Mouse (Mus musculus) forebrain, postnatal 0 days (tissue): ENCODE data around the gene Il10ra. TPM values are rescaled to one million over a fixed set of nuclear protein-coding genes. Genes with fewer than 3 reads are reported as not detected.

ENCODE experiments used
- ATAC-seq: fragments of 200-750 bp; cut with Nextera tagmentation; 2 replicates; pipeline ENCODE4 v1.8.0; 2017; ENCODE audit warnings: mild to moderate bottlenecking, moderate library complexity
- DNase-seq: peaks from one replicate; pipeline ENCODE4 v3.0.0-alpha.2; 2015
- H3K27ac ChIP-seq: fragments of 300-500 bp; sonication (generic); 2 replicates; pipeline ENCODE4 v1.5.1; 2014; ENCODE audit warnings: low read depth, mild to moderate bottlenecking, antibody characterized with exemption, low read length, moderate library complexity, mixed read lengths
- H3K27me3 ChIP-seq: fragments of 300-500 bp; sonication (generic); 2 replicates; pipeline ENCODE4 v1.6.1; 2014; ENCODE audit warnings: mild to moderate bottlenecking, low read length, mixed read lengths; ENCODE audit not compliant: insufficient read depth
- H3K36me3 ChIP-seq: fragments of 300-500 bp; sonication (generic); 2 replicates; pipeline ENCODE4 v1.6.1; 2014; ENCODE audit warnings: mild to moderate bottlenecking, moderate library complexity; ENCODE audit not compliant: insufficient read depth
- H3K4me1 ChIP-seq: fragments of 300-500 bp; sonication (generic); 2 replicates; pipeline ENCODE4 v1.6.1; 2014; ENCODE audit warnings: antibody characterized with exemption; ENCODE audit not compliant: insufficient read depth
- H3K4me2 ChIP-seq: fragments of 300-500 bp; sonication (generic); 2 replicates; pipeline ENCODE4 v1.6.1; 2014; ENCODE audit warnings: low read depth, mild to moderate bottlenecking, moderate library complexity
- H3K4me3 ChIP-seq: fragments of 300-500 bp; sonication (generic); 2 replicates; pipeline ENCODE4 v1.5.1; 2014; ENCODE audit warnings: low read depth, low read length, mixed read lengths
- H3K9ac ChIP-seq: fragments of 300-500 bp; sonication (generic); 2 replicates; pipeline ENCODE4 v1.6.1; 2014; ENCODE audit warnings: mild to moderate bottlenecking
- H3K9me3 ChIP-seq: fragments of 300-500 bp; sonication (generic); 2 replicates; pipeline ENCODE4 v1.6.1; 2016; ENCODE audit warnings: low read length
- CTCF ChIP-seq: sonication (generic); IDR thresholded peaks from 2 replicates; pipeline ENCODE4 v1.5.1; 2016; ENCODE audit warnings: antibody characterized with exemption, control low read depth, low read depth
- WGBS: fragments of 180-500 bp; shearing (Covaris S2); extraction: QIAGEN DNeasy Blood & Tissue Kit; methylation state at CpG from one replicate; pipeline ENCODE4 v1.1.7; 2014; 5-methylcytosine and 5-hydroxymethylcytosine counted together
- polyA plus RNA-seq: library from polyadenylated mRNA; unstranded; fragments of >200 nt; fragmentation: Nextera tagmentation; extraction: Ambion mirVana; gene quantifications from 2 replicates; pipeline ENCODE4 v1.2.1, GENCODE M21; 2015
- total RNA-seq: library from RNA; depleted of rRNA; stranded (reverse); fragments of >200 nt; gene quantifications from 2 replicates; pipeline ENCODE4 v1.2.3, GENCODE M21; 2014

The Il10ra gene
- total and polyA plus RNA-seq, 2 experiments from 2014 or later = 0.46 to 1.6 TPM

DNA sequence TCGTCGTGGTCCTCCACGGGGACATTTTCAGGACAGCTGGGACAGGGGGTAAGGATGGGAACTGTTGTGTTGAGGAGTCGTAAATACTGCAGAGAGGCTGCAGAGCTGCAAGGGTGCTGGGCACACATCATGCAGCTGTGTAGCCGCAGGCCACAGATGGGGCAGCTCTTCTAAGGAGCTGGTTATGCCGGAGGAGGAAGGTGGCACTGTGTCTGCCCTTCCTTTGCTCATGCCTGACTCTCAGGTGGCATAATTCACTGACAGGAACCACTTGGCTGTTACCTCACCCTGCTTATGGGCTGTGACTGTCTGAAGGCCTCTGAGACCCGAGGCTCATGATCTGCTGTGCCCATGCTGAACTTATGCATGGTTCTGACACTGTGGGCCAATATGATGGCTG is 18.6 kb downstream of the Il10ra start:
- no peak overlapping the region for H3K9ac ChIP-seq
- ATAC-seq (no peak), DNase-seq (no peak)
- no peaks in the 10 kb centered on the region for H3K36me3 ChIP-seq
- no peaks in the 10 kb centered on the region for H3K27me3 ChIP-seq
- H3K9me3 ChIP-seq = no peaks in the 10 kb centered on the region
- 89% methylated on average over 7 of the region's 7 CpGs for WGBS
- no peak for TF ChIP-seq CTCF
- no peaks in the 10 kb centered on the region for H3K4me1 ChIP-seq
- H3K4me3 ChIP-seq = no peak overlapping the region
- no peak overlapping the region for H3K4me2 ChIP-seq
- no peak overlapping the region for H3K27ac ChIP-seq

DNA sequence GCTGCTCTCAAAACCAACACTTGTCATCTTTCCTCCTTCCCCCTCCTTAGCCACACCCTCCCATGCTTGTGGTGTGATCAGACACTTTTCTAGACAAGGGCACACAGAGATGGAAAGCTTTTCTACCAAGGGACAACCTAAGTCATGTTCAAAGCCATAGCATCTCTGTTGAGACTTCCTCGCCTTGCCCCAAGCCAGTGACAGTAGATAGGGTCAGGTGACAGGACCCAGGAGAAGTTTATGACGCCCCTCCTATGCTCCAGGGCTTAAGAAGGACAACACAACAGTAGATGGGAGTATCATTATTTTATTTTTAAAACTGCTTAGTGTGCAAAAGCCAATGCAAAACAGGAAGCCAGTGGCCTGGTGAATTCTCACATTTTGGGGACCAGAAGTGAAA is 21.4 kb downstream of the Il10ra start:
- Histone ChIP-seq H3K9ac (no peak overlapping the region), H3K4me1 (no peaks in the 10 kb centered on the region), H3K9me3 (no peaks in the 10 kb centered on the region), H3K27ac (no peak overlapping the region), H3K36me3 (no peaks in the 10 kb centered on the region), H3K4me3 (no peak overlapping the region), H3K27me3 (no peaks in the 10 kb centered on the region), H3K4me2 (no peak overlapping the region)
- TF ChIP-seq CTCF = no peak
- 75% methylated on average over 2 of the region's 2 CpGs for WGBS
- ATAC-seq = no peak
- no peak for DNase-seq

DNA sequence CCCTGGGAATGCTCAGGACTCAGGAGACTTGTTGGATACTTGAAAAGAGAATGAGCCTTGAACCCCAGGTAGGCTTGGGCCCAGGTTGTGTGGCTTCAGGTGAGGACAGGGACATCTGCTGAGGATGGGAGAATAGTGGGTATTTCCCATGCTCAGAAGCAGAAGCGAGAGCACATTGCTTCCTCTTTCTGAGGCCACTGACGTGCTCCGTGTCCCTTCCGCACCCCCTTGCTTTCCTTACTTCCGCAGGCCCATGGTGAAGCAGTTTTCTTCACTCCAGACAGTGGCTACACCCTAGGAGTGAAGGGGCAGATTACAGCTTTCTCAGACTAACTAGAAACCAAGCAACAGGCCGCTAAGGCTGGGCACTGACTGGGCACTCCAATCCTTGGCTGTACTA is 22.9 kb downstream of the Il10ra start:
- Histone ChIP-seq H3K27me3 (no peaks in the 10 kb centered on the region), H3K4me2 (no peak overlapping the region), H3K9ac (no peak overlapping the region), H3K4me1 (no peaks in the 10 kb centered on the region), H3K4me3 (no peak overlapping the region), H3K27ac (no peak overlapping the region), H3K9me3 (no peaks in the 10 kb centered on the region), H3K36me3 (no peaks in the 10 kb centered on the region)
- TF ChIP-seq CTCF = no peak
- DNase-seq (no peak), ATAC-seq (no peak)
- 91% methylated on average over 6 of the region's 6 CpGs for WGBS

DNA sequence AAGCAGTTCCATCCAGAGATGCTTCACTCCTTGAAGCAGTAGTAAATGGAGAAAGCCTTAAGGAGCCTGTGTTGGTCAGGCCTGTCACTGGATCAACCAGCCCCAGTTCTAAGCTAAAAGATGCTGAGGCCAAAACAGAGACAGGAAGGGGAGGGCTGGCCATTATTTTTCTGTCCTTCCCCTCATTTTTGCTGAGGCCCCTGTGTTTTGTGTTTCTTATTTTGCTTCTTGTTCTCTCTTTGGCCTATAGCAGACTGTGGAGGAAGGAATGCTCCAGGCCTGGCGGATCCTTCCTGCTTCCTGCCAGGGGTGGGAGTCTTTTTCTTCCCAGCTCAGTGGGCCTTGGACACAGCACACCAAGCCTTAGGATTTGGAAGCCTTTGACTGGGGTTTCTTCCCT is 23.5 kb downstream of the Il10ra start:
- Histone ChIP-seq H3K27ac (no peak overlapping the region), H3K36me3 (no peaks in the 10 kb centered on the region), H3K9me3 (no peaks in the 10 kb centered on the region), H3K27me3 (no peaks in the 10 kb centered on the region), H3K4me2 (no peak overlapping the region), H3K4me3 (no peak overlapping the region), H3K4me1 (no peaks in the 10 kb centered on the region), H3K9ac (no peak overlapping the region)
- no peak for DNase-seq
- no peak for ATAC-seq
- 76% methylated on average over 1 of the region's 1 CpGs for WGBS
- no peak for TF ChIP-seq CTCF

DNA sequence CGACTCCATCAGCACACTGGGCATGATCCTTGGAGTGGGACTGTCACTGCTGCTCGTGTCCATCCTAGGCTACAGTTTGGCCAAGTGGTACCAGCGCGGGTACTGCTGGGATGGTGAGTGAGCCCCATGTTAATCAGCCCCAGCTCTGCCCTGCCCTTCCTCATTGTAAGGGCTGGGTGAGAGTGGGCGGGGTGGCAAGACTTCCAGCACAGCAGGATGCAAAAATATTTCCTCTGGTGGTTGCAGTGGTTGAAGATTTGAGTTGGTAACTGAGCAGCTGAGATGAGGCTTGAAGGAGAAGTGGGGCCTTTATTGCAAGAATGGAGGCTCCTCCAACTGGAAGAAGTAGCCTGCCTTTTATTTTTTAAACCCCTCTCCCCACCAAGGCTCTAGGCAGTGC is 27.6 kb downstream of the Il10ra start:
- no peak overlapping the region for H3K27ac ChIP-seq
- no peak for TF ChIP-seq CTCF
- DNase-seq (no peak), ATAC-seq (no peak)
- no peaks in the 10 kb centered on the region for H3K9me3 ChIP-seq
- H3K9ac ChIP-seq = no peak overlapping the region
- no peaks in the 10 kb centered on the region for H3K4me1 ChIP-seq
- H3K27me3 ChIP-seq = no peaks in the 10 kb centered on the region
- H3K4me2 ChIP-seq = no peak overlapping the region
- 86% methylated on average over 5 of the region's 5 CpGs for WGBS
- H3K36me3 ChIP-seq = no peaks in the 10 kb centered on the region
- H3K4me3 ChIP-seq = no peak overlapping the region

DNA sequence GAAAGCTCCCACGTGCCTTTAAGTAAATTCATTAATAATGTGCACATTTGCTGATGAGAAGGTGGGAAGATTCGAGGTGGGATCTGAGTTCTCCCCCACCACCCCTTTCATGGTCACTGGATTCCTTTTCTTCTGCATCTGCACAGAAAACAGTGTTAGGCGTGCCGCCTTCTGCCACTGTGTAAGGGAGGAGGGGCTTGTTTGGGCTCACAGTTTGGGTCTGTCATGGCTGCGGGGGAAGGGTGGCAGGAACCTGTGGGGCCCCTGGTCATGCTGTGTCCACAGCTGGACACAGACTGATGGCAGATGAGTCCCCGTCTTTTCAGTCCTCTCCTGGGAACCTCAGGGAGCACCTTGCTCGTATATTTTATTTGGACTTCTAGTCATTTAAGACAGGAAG is 32.2 kb downstream of the Il10ra start:
- no peaks in the 10 kb centered on the region for H3K9me3 ChIP-seq
- no peaks in the 10 kb centered on the region for H3K36me3 ChIP-seq
- no peaks in the 10 kb centered on the region for H3K27me3 ChIP-seq
- no peak overlapping the region for H3K4me2 ChIP-seq
- no peak for TF ChIP-seq CTCF
- H3K4me1 ChIP-seq = no peaks in the 10 kb centered on the region
- no peak overlapping the region for H3K4me3 ChIP-seq
- no peak overlapping the region for H3K9ac ChIP-seq
- 46% methylated on average over 7 of the region's 7 CpGs for WGBS
- no peak overlapping the region for H3K27ac ChIP-seq
- no peak for ATAC-seq
- DNase-seq = no peak

DNA sequence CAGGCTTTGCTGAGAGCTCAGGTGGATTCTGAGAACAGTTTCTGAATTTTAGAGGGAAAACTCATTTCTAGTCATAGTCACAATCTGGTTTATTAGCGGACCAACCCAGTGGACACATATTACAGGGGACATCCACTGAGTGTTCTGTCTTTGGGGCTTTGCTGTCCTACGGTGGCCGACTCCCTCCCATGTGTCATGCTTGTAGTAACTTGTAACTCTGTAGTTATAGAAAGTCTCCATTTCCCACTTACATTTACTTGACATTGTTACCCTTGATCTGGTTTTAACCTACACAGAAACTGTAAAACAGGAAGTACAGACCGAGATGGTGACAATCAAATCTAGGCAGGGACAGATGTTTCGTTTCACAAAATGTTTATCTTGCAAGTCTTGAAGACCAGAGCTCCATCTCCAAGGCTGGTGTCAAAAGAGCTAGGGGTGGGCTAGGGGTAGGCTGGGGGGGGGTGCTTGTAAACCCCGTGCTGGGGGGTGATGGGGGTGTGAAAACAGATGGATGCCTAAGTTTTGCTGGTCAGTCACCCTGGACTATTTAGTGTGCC is 33.2 kb downstream of the Il10ra start:
- WGBS = 83% methylated on average over 6 of the region's 6 CpGs
- ATAC-seq = no peak
- H3K4me2 ChIP-seq = no peak overlapping the region
- H3K36me3 ChIP-seq = no peaks in the 10 kb centered on the region
- no peak overlapping the region for H3K27ac ChIP-seq
- H3K4me3 ChIP-seq = no peak overlapping the region
- H3K9me3 ChIP-seq = no peaks in the 10 kb centered on the region
- DNase-seq = no peak
- H3K9ac ChIP-seq = no peak overlapping the region
- no peak for TF ChIP-seq CTCF
- no peaks in the 10 kb centered on the region for H3K27me3 ChIP-seq
- no peaks in the 10 kb centered on the region for H3K4me1 ChIP-seq

DNA sequence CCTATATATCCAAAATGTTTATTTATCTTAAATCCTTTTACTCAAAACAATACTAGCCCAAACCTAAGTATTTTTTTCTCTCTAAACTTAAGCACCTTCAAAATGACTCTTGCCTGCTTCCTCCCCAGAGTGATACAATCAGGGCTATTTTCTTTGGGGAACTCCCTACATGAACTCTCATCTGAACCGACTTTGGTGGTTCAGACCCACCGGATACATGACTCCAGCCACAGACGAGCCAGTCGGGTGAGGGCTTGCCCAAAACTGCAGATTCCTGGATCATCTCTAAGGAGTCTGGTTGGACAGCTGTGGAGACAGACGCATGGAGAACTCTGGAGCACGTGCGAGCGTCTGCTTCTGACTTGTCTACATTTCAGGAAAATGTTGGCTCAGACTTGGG is 39.6 kb downstream of the Il10ra start:
- no peak overlapping the region for H3K27ac ChIP-seq
- no peak for ATAC-seq
- WGBS = 77% methylated on average over 8 of the region's 8 CpGs
- no peak overlapping the region for H3K4me2 ChIP-seq
- no peak overlapping the region for H3K9ac ChIP-seq
- no peaks in the 10 kb centered on the region for H3K27me3 ChIP-seq
- no peaks in the 10 kb centered on the region for H3K36me3 ChIP-seq
- H3K9me3 ChIP-seq = no peaks in the 10 kb centered on the region
- H3K4me3 ChIP-seq = no peak overlapping the region
- H3K4me1 ChIP-seq = no peaks in the 10 kb centered on the region
- no peak for DNase-seq
- no peak for TF ChIP-seq CTCF
